Mouse (Mus musculus) liver, embryonic 14.5 days (tissue): ENCODE data around the gene Zfp872. TPM values are rescaled to one million over a fixed set of nuclear protein-coding genes. Genes with fewer than 3 reads are reported as not detected.
"Not testable (repeated sequence)": the region's sequence is repeated elsewhere in the genome, so short reads cannot be mapped to it uniquely, and the experiment has no call there.

Source experiments
- ATAC-seq: fragments of 200-750 bp; cut with Nextera tagmentation; 2 replicates; pipeline ENCODE4 v1.8.0; 2017; ENCODE audit warnings: moderate number of reproducible peaks, mild to moderate bottlenecking, moderate library complexity; ENCODE audit not compliant: insufficient read depth
- DNase-seq, 3 experiments: peaks; one replicate each; pipeline ENCODE4 v3.0.0-alpha.2; 2012 to 2013; ENCODE audit warnings: low read depth in 3 of 3, low spot score in 3 of 3
- H3K27ac ChIP-seq: fragments of 300-500 bp; sonication (generic); 2 replicates; pipeline ENCODE4 v1.5.1; 2014; ENCODE audit warnings: moderate library complexity, mild to moderate bottlenecking, control low read depth, inconsistent platforms
- H3K27me3 ChIP-seq: fragments of 300-500 bp; sonication (generic); 2 replicates; pipeline ENCODE4 v1.6.1; 2014; ENCODE audit warnings: mild to moderate bottlenecking, low read length, moderate library complexity; ENCODE audit not compliant: control insufficient read depth, insufficient read depth
- H3K36me3 ChIP-seq: fragments of 300-500 bp; sonication (generic); replicated peaks from 2 replicates; pipeline ENCODE4 v1.6.1; 2014; ENCODE audit warnings: low read depth; ENCODE audit not compliant: control insufficient read depth, insufficient read depth
- H3K4me1 ChIP-seq, 2 experiments: fragments of 200-500 bp in 1 of 2; fragments of 300-500 bp in 1 of 2; sonication (generic) in 1 of 2; replicated peaks; 2 replicates each; pipeline ENCODE4 v1.6.1; 2012 to 2014; ENCODE audit warnings: antibody characterized with exemption in 1 of 2, inconsistent platforms in 1 of 2, low read length in 1 of 2; ENCODE audit not compliant: control insufficient read depth in 2 of 2, insufficient read depth in 2 of 2
- H3K4me2 ChIP-seq: fragments of 300-500 bp; sonication (generic); 2 replicates; pipeline ENCODE4 v1.6.1; 2014; ENCODE audit warnings: low read depth, mild to moderate bottlenecking, control low read depth, moderate library complexity
- H3K4me3 ChIP-seq, 2 experiments: fragments of 200-500 bp in 1 of 2; fragments of 300-500 bp in 1 of 2; sonication (generic) in 1 of 2; 2 replicates each; pipeline ENCODE4 v1.5.1; 2012 to 2014; ENCODE audit warnings: low read depth in 2 of 2, low read length in 2 of 2, mild to moderate bottlenecking in 2 of 2, control low read depth in 1 of 2, inconsistent platforms in 1 of 2, moderate library complexity in 1 of 2; ENCODE audit not compliant: insufficient read depth in 1 of 2
- H3K9ac ChIP-seq: fragments of 300-500 bp; sonication (generic); replicated peaks from 2 replicates; pipeline ENCODE4 v1.6.1; 2014; ENCODE audit warnings: mild to moderate bottlenecking, control low read depth, moderate library complexity
- H3K9me3 ChIP-seq: fragments of 300-500 bp; sonication (generic); 2 replicates; pipeline ENCODE4 v1.6.1; 2016; ENCODE audit warnings: low read length, mixed read lengths; ENCODE audit not compliant: control insufficient read depth
- CTCF ChIP-seq: IDR thresholded peaks from 2 replicates; pipeline ENCODE4 v1.5.1; 2016; ENCODE audit warnings: antibody characterized with exemption, low read depth, control low read depth
- EP300 ChIP-seq: IDR thresholded peaks from 2 replicates; pipeline ENCODE4 v1.6.1; 2016; ENCODE audit warnings: antibody characterized with exemption, low read depth
- WGBS: fragments of 180-500 bp; shearing (Covaris S2); extraction: QIAGEN DNeasy Blood & Tissue Kit; methylation state at CpG from one replicate; pipeline ENCODE4 v1.1.7; 2014; ENCODE audit not compliant: insufficient replicate concordance; 5-methylcytosine and 5-hydroxymethylcytosine counted together
- polyA plus RNA-seq, 2 experiments: library from polyadenylated mRNA; depleted of rRNA in 1 of 2; stranded (reverse) in 1 of 2; unstranded in 1 of 2; fragments of >200 nt; fragmentation: Nextera tagmentation in 1 of 2; extraction: Ambion mirVana in 1 of 2; gene quantifications; 2 replicates each; pipeline versions ENCODE4 v1.2.1 to v1.2.3; 2012 to 2014

Gene Zfp872
- polyA plus RNA-seq, 2 experiments, result not detected

DNA sequence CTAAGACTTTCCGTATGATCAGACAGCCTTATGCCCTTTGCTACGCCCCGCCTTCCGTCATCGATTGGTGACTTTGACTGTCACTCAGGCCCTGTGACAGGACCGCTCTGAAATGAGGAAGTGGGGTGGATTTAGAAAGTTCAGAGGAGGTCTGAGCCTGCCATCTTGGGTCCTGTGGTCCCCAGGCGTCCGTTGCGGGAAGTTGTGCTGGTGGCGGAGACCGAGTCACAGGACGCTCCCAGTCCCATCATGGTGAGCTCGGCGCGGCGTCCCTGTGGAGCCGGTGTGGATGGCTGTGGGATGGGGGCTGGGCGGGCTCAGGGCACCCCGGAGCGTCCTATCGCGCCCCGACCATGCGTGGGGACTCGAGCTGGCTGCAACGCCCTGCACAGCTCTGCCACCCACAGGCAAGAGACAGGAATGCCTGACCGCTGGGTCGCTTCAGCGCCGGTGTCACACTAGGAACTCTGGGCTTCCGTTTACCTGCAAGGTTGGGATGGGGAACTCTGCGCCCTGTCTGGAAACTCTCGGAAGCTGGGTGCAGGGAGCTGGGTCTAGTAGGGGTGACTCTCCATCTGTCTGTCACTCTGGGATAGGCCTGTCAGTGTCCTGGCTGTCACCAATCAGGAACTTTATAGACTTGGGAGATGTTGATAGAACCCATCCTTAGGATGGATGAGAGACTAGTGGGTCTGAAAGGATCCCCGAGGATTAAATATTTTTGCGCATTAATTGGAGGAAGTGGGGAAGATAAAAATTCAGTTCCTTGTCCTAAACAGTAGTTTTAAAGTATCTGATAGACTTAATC lies 37.9 kb downstream of the Zfp872 start, which contains the start of gene Zfp809:
Gene Zfp809, plus strand, starts transcription at position 134 of the 808 bp plus-strand sequence.
- Histone ChIP-seq H3K4me1 (no peaks in the 10 kb centered on the region; a peak in 1 of 4 replicates), H3K27me3 (no peaks in the 10 kb centered on the region), H3K27ac (peak within 1 kb of the TSS; percentile 78), H3K9ac (peak within 1 kb of the TSS; percentile 87), H3K4me2 (peak within 1 kb of the TSS; percentile 78), H3K36me3 (no peaks in the 10 kb centered on the region), H3K4me3 (peak within 1 kb of the TSS; percentile 77 to 82), H3K9me3 (no peaks in the 10 kb centered on the region)
- peak; percentile 98 for DNase-seq
- no peak for TF ChIP-seq EP300
- TF ChIP-seq CTCF, result peak; percentile 97
- under 1% methylated on average over 35 of the region's 35 CpGs for WGBS
- peak; percentile 98 for ATAC-seq

GRCm38 (mm10) chr9:22226389-22226673 lies 38.4 kb downstream of the Zfp872 start:
- H3K9me3 ChIP-seq, H3K4me1 ChIP-seq, H3K27me3 ChIP-seq, H3K36me3 ChIP-seq, ATAC-seq, DNase-seq, H3K27ac ChIP-seq: not testable (repeated sequence)
- H3K4me3 ChIP-seq, result peak overlapping the region; percentile 77 to 82; a peak in 3 of 4 replicates
- WGBS, result 39% methylated on average over 7 of the region's 7 CpGs
- peak overlapping the region; percentile 78 for H3K4me2 ChIP-seq
- peak overlapping the region; percentile 87 for H3K9ac ChIP-seq

DNA sequence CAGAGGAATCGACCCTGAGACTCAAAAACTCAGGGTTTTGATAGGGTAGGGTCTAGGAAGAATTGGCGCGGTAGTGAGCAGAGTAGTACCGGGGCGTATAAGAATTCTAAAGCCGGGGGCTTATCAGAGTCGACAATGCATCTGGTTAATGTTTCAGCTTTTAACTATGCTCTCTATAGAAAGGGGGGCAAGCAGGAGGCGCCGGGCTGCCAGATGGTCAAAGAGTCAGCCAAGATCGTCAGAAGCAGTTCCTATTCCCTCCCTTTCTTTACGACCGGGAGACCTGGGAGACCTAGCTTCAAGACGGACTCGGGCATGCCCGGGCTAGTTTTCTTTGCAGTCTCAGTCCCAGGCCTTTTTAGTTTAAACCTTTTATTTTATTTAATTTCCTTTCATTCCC lies 39.0 kb downstream of the Zfp872 start:
- TF ChIP-seq EP300, result no peak
- TF ChIP-seq CTCF, result no peak

DNA sequence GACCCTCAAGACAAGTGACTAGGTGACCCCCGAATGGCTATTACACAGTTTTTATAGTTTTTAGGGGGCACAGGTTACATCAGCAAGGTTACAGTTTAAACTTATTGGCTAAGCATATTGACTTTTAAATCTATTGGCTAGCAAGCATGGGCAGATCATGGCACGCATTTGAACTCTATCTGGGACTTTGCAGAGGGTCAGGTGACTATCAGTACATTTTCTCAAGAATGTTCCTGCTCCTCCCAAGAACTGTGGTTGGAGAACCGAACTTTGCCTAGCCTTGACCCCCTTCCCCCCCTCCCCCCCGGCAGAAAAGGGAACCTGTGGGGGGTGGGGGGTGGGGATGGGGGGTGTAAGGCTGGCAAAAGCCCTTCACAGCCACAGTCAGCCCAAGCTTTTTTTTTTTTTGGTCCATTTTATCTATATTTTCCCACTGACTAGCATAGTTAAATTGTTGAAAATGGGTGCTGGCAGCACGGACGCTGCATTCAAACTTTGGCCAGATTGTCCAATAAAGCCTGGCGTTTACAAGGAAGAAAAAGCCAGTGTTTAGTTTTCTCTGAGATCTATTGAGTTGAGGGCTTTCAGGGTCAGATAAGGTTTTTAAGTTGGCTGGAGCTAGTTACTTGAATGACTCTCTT lies 41.6 kb downstream of the Zfp872 start:
- Histone ChIP-seq H3K4me2 (no peak overlapping the region), H3K9me3 (no peaks in the 10 kb centered on the region), H3K27me3 (no peaks in the 10 kb centered on the region), H3K36me3 (no peaks in the 10 kb centered on the region), H3K9ac (no peak overlapping the region), H3K4me3 (no peak overlapping the region), H3K4me1 (no peaks in the 10 kb centered on the region; a peak in 1 of 4 replicates), H3K27ac (no peak overlapping the region)
- TF ChIP-seq EP300, result no peak
- TF ChIP-seq CTCF, result no peak
- no peak for DNase-seq
- ATAC-seq, result no peak
- 50% methylated on average over 7 of the region's 7 CpGs for WGBS

More for the DNA sequence above, 39.0 kb downstream of the Zfp872 start:
- Histone ChIP-seq H3K4me3 (no peak overlapping the region), H3K9me3 (no peaks in the 10 kb centered on the region), H3K4me2 (no peak overlapping the region), H3K27ac (no peak overlapping the region), H3K27me3 (no peaks in the 10 kb centered on the region), H3K36me3 (no peaks in the 10 kb centered on the region), H3K4me1 (no peaks in the 10 kb centered on the region; a peak in 1 of 4 replicates), H3K9ac (no peak overlapping the region)
- WGBS, result 89% methylated on average over 15 of the region's 15 CpGs
- ATAC-seq (no peak), DNase-seq (no peak)

- no peak for TF ChIP-seq CTCF
- TF ChIP-seq EP300, result no peak
- no peak overlapping the region for H3K4me3 ChIP-seq
- no peaks in the 10 kb centered on the region for H3K27me3 ChIP-seq
- ATAC-seq, result no peak
- no peak overlapping the region for H3K27ac ChIP-seq
- 70% methylated on average over 3 of the region's 3 CpGs for WGBS
- H3K9me3 ChIP-seq, result no peaks in the 10 kb centered on the region
- DNase-seq, result no peak
- H3K9ac ChIP-seq, result no peak overlapping the region
- peaks cover 2% of the 10 kb centered on the region for H3K36me3 ChIP-seq
- H3K4me2 ChIP-seq, result no peak overlapping the region
- no peaks in the 10 kb centered on the region; a peak in 1 of 4 replicates for H3K4me1 ChIP-seq
Measured at GRCm38 (mm10) chr9:22230061-22230460, 42.2 kb downstream of the Zfp872 start.
